Mouse (Mus musculus) liver, embryonic 12.5 days (tissue): ENCODE data around the gene Fam102a. TPM values are rescaled to one million over a fixed set of nuclear protein-coding genes. Genes with fewer than 3 reads are reported as not detected.
A peak's percentile ranks its signal among the peaks of the same experiment; 100 is the strongest.

ENCODE experiments used
- ATAC-seq: fragments of 200-750 bp; cut with Nextera tagmentation; 2 replicates; pipeline ENCODE4 v1.8.0; 2017; ENCODE audit warnings: moderate number of reproducible peaks, mild to moderate bottlenecking, moderate library complexity
- H3K27ac ChIP-seq: fragments of 300-500 bp; sonication (generic); 2 replicates; pipeline ENCODE4 v1.5.1; 2016; ENCODE audit warnings: mild to moderate bottlenecking
- H3K27me3 ChIP-seq: fragments of 300-500 bp; sonication (generic); replicated peaks from 2 replicates; pipeline ENCODE4 v1.6.1; 2016; ENCODE audit warnings: mild to moderate bottlenecking, moderate library complexity
- H3K36me3 ChIP-seq: fragments of 300-500 bp; sonication (generic); 2 replicates; pipeline ENCODE4 v1.6.1; 2016; ENCODE audit warnings: mild to moderate bottlenecking, moderate library complexity
- H3K4me1 ChIP-seq: fragments of 300-500 bp; sonication (generic); 2 replicates; pipeline ENCODE4 v1.6.1; 2016
- H3K4me2 ChIP-seq: fragments of 300-500 bp; sonication (generic); 2 replicates; pipeline ENCODE4 v1.6.1; 2016; ENCODE audit warnings: mild to moderate bottlenecking, moderate library complexity
- H3K4me3 ChIP-seq: fragments of 300-500 bp; sonication (generic); 2 replicates; pipeline ENCODE4 v1.5.1; 2016; ENCODE audit warnings: mild to moderate bottlenecking, moderate library complexity
- H3K9ac ChIP-seq: fragments of 300-500 bp; sonication (generic); 2 replicates; pipeline ENCODE4 v1.6.1; 2016; ENCODE audit warnings: mild to moderate bottlenecking, moderate library complexity
- H3K9me3 ChIP-seq: fragments of 300-500 bp; sonication (generic); replicated peaks from 2 replicates; pipeline ENCODE4 v1.6.1; 2016; ENCODE audit warnings: mild to moderate bottlenecking, moderate library complexity
- WGBS: fragments of 180-500 bp; shearing (Covaris S2); methylation state at CpG from one replicate; pipeline ENCODE4 v1.1.7; 2016; ENCODE audit not compliant: insufficient replicate concordance; 5-methylcytosine and 5-hydroxymethylcytosine counted together
- polyA plus RNA-seq: library from polyadenylated mRNA; unstranded; fragments of >200 nt; fragmentation: Nextera tagmentation; extraction: Ambion mirVana; gene quantifications from 2 replicates; pipeline ENCODE4 v1.2.1, GENCODE M21; 2016

The Fam102a gene
- polyA plus RNA-seq, 1 experiment from 2014 or later = 2.4 TPM

DNA sequence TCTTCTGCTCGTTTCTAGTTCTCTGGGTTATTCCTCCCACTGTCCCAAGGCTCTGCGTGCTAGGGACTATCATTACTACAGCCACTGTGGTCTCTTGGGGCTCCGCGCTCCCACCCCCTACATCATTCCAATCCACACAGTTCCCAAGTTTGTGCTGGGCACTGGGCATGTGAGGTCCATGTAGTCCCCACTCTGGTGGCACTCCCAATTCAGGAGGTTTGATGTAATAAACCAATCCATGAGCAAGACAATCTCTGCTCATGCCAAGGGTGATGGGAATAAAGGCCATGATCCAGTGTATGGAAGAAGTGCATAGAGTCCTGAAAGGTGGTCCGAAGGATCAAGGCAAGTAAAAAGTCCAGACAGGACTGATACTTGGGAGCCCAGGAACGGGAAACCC, 39.4 kb downstream of the Fam102a start, which contains the start of gene Pip5kl1:
Gene Pip5kl1 (plus strand): TSS at position 301 of the 400 bp plus-strand sequence.
- Histone ChIP-seq H3K9ac (peak within 1 kb of the TSS; percentile 36), H3K36me3 (peaks cover 18% of the 10 kb centered on the region), H3K27ac (no peak within 1 kb of the TSS), H3K27me3 (peaks cover 44% of the 10 kb centered on the region), H3K4me3 (peak within 1 kb of the TSS; percentile 43), H3K9me3 (no peaks in the 10 kb centered on the region), H3K4me2 (peak within 1 kb of the TSS; percentile 72), H3K4me1 (peaks cover 33% of the 10 kb centered on the region)
- WGBS = 71% methylated on average over 6 of the region's 6 CpGs
- ATAC-seq = no peak

DNA sequence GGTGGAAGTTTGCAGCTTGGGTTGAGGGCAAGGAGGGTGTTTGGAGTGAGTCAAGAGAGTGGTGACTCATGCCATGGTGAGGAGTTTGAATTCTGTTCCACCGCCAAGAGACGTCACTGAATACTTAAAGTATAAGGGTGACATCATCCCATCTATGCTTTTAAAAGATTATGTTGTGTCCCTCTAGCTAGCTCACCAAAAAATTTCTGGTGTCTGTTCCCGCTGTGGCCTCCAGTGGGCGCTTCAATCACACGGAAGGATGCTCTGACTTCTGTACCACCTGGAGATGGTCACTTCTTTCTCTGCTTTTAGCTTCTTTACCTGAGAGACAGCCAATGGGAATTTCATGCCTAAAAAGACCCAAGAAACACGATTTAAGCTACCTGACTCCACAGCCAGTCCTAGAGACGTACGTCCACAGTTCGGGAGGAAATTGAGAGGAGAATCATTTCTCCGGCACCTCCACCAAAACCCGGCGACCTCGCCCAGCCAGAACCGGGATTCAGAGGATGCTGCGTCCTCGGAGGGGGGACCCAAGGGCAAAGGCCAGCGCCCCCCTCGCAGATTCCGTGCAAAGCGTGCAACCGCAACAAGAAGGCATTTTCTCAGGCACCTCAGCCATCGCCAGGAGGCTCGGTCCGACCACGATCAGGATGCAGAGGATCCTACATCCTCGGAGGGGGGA, 39.9 kb downstream of the Fam102a start:
- Histone ChIP-seq H3K4me3 (peak overlapping the region; percentile 43), H3K4me1 (peaks cover 33% of the 10 kb centered on the region), H3K27me3 (peaks cover 50% of the 10 kb centered on the region), H3K36me3 (peaks cover 18% of the 10 kb centered on the region), H3K9ac (peak overlapping the region; percentile 36; the same call in 1 of the 2 replicates), H3K27ac (no peak overlapping the region), H3K4me2 (peak overlapping the region; percentile 72), H3K9me3 (no peaks in the 10 kb centered on the region)
- 6% methylated on average over 26 of the region's 26 CpGs for WGBS
- ATAC-seq = no peak

DNA sequence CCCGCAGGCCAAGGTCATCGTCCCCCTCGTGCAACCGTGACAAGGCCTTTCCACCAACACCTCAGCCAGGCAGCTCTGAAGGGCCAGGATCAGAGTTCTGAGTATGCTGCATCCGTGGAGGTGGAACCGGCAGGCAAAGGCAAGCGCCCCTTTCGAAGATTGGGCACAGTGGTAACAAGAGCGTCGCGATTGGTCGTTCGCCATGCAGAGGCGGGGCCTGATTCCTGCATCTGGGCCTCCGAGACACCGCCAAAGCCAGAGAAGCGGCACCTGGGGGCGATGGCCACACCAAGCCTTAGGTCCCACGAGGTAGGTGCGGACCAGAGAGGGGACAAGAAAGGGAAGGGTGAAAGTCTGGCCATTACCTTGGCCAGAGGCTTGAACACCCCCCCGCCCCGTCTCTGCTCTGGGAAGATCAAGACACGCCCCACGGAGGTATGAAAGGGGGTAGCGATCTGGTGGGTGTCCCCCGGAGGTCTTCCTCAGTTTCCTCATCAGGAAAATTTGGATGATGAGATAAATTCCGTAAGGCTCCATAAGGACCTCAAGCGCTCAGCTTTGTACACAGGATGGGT, 40.5 kb downstream of the Fam102a start, which contains the start of gene 9430097D07Rik:
Gene 9430097D07Rik (minus strand): TSS at position 99 of the 575 bp plus-strand sequence.
- peak within 1 kb of the TSS; percentile 36 for H3K9ac ChIP-seq
- peak within 1 kb of the TSS; percentile 72 for H3K4me2 ChIP-seq
- H3K4me3 ChIP-seq = peak within 1 kb of the TSS; percentile 43
- no peaks in the 10 kb centered on the region for H3K9me3 ChIP-seq
- H3K27ac ChIP-seq = no peak within 1 kb of the TSS
- H3K36me3 ChIP-seq = peaks cover 18% of the 10 kb centered on the region
- H3K4me1 ChIP-seq = peaks cover 33% of the 10 kb centered on the region
- 11% methylated on average over 28 of the region's 28 CpGs for WGBS
- ATAC-seq = peak; percentile 22; the same call in 1 of the 2 replicates
- H3K27me3 ChIP-seq = peaks cover 56% of the 10 kb centered on the region

DNA sequence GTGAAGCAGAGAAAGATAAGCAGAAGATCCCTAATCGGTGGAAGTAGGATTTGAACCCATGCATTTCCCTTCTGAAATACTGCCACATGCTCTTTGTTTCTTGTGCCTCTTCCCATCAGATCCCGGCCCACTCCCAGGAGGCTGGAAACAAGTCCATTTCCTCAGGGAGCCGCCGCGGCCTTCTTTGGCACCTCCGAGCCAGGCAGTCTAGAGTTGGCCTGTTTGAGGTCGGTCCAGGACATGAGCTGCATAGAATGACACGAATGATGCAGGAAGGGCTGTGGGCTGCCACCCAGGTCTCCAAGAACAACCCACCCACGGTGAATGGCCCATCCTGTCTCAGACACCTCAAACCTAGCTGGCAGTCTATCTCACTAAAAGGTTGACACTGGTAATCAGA, 41.4 kb downstream of the Fam102a start:
- Histone ChIP-seq H3K9me3 (no peaks in the 10 kb centered on the region), H3K9ac (no peak overlapping the region), H3K27me3 (peaks cover 61% of the 10 kb centered on the region), H3K4me3 (no peak overlapping the region), H3K36me3 (peaks cover 18% of the 10 kb centered on the region), H3K4me1 (peaks cover 29% of the 10 kb centered on the region), H3K4me2 (no peak overlapping the region), H3K27ac (no peak overlapping the region)
- ATAC-seq = no peak
- WGBS = 72% methylated on average over 9 of the region's 9 CpGs

DNA sequence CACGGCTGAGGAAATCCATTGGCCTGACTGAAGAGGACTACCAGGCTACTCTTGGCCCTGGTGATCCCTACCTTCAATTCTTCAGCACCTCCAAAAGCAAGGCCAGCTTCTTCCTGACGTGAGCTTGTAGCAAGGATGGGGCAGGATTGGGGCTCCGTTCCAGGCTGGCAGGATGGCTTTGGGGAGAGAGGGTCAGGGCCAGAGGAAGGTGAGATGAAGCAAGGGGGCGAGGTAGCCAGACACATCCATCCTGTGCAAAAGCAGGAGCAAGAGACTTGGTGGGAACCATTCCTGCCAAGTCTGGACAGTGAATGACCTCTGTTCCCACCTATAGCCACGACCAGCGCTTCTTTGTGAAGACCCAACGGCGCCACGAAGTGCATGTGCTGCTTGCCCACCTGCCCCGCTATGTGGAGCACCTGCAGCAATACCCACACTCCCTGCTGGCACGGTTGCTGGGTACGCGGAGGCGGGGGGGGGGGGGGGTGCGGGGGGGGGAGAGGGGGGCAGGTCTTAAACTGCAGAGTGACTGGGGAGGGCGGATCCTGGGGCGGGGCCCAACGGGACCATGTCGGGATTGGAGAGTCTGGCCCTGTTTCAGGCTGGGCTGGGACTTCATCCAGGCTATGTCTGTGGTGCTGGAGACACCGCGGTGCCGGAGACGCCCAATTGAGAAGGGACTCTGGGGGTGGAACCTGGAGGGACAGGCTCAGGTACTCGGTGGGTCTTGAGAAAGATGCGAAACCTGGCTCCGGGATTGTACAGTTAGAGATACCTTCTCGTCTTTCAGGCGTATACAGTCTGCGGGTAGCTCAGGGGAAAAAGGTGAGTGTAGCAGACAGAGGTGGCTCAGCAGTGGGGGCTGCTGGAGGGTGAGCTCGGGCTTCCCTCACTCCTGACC, 43.3 kb downstream of the Fam102a start:
- Histone ChIP-seq H3K9me3 (no peaks in the 10 kb centered on the region), H3K9ac (no peak overlapping the region), H3K27ac (no peak overlapping the region), H3K4me2 (no peak overlapping the region), H3K4me3 (no peak overlapping the region), H3K27me3 (peaks cover 67% of the 10 kb centered on the region), H3K4me1 (peaks cover 28% of the 10 kb centered on the region), H3K36me3 (peaks cover 3% of the 10 kb centered on the region; the same call in 1 of the 2 replicates)
- no peak for ATAC-seq
- 38% methylated on average over 25 of the region's 30 CpGs for WGBS

DNA sequence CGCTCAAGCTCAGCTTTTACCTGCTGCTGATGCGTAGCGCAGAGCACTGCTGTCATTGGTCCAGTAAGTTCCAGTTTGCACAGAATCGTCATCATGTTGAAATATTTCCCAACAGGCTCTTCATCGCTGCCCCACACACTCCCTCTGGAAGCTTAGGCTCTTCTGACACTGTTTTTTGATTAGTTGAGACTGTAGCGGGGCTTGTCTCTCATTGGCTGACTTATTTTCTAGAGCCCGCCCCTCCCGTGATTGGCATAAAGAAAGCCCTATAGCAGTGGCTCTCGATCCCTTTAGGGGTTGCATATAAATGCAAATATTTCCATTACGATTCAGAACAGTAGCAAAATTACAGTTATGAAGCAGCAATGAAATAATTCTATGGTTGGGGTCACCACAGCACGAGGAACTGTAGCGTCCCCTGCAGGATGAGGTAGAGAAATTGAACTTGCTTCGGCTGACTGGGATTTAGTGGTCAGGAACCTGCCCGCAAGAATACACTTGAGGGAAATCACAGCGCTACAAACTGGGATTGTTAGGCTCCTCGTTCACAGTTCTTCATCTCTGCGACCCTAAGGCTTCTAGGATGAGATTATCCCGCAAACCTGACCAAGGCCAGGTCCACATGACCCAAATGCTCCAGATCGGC, 46.4 kb downstream of the Fam102a start:
- WGBS = 36% methylated on average over 19 of the region's 19 CpGs
- 0 out of 2 replicates have a peak overlapping the region, but pooled peaks have one; percentile 12 for H3K4me3 ChIP-seq
- no peaks in the 10 kb centered on the region for H3K9me3 ChIP-seq
- peaks cover 52% of the 10 kb centered on the region for H3K27me3 ChIP-seq
- no peak for ATAC-seq
- H3K27ac ChIP-seq = no peak overlapping the region
- H3K4me2 ChIP-seq = peak overlapping the region; percentile 42
- peaks cover 26% of the 10 kb centered on the region for H3K4me1 ChIP-seq
- H3K36me3 ChIP-seq = no peaks in the 10 kb centered on the region
- no peak overlapping the region for H3K9ac ChIP-seq

DNA sequence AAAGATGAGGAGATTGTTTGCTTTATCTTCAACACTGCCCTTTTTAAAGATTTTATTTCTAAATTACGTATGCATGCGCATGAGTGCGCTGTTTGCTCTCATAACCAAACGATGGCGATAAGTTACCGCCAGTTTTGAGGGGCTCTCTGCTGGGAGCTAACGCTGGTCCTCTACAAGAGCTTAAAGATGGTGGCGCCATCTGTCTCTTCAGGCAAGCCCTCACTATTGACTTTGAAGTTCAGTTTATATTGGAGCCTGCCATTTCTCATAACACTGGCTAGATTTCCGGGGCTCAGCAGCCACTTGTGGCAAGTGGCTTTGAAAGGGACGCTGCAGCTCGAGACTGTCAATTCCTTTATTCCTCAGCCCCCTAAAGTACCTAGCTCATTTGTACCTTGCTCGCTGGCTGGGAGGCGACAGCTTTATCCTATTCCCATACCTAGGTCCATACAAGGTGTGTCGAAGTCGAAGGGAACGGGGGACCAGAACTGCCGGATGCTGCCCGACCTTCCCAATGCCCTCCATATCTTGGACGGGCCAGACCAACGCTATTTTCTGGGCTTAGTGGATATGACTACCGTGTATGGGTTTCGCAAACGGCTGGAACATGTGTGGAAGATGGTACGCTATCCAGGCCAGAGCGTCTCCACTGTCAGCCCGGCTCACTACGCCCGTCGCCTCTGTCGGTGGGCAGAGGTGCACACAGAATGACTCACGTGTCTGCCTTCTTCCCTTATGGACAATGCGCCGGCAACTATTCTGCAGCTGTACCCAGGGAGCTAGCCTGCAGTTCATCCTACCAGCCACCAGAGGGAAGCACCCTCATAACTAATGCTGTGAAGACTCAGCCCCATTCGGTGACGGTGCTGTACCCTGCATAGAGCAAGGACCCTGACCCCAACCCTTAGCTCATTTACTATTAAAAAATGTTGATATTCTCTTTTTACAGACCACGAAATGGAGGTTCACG, 48.0 kb downstream of the Fam102a start:
- peaks cover 40% of the 10 kb centered on the region for H3K4me1 ChIP-seq
- H3K27ac ChIP-seq = no peak overlapping the region
- H3K36me3 ChIP-seq = no peaks in the 10 kb centered on the region
- ATAC-seq = peak; percentile 71
- 10% methylated on average over 37 of the region's 37 CpGs for WGBS
- peak overlapping the region; percentile 42 for H3K4me3 ChIP-seq
- H3K27me3 ChIP-seq = peaks cover 37% of the 10 kb centered on the region
- peak overlapping the region; percentile 50; the same call in 1 of the 2 replicates for H3K9ac ChIP-seq
- peak overlapping the region; percentile 76 for H3K4me2 ChIP-seq
- H3K9me3 ChIP-seq = no peaks in the 10 kb centered on the region

DNA sequence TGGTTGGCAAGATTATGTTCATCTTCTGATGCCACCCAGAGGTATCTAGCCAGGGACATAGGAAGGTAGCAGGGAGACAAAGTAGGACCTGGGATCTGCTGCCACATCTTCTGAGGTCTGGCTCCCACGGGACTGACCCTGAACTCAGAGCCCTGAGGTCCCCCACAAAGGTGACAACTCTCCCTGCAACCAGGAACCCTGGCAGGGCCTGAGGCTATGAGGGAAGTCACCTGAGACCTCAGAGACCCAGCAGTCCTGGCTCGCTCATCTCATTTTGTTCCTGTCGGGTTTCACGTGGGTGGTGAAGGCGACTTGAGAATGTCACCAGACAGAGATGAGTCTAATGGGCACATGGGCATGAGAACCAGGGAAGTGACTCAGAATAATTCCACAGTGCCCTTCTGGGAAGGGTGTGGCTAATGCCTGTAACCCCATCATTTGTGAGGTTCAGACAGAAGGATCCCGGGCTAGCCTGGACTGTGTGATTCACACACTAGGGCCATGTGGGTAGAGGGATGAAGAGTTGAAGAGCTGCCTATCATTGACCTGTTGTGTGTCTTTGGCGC, 50.1 kb downstream of the Fam102a start:
- no peak overlapping the region for H3K9ac ChIP-seq
- no peak for ATAC-seq
- 71% methylated on average over 7 of the region's 7 CpGs for WGBS
- no peaks in the 10 kb centered on the region for H3K9me3 ChIP-seq
- no peak overlapping the region for H3K27ac ChIP-seq
- H3K4me1 ChIP-seq = peaks cover 57% of the 10 kb centered on the region
- H3K27me3 ChIP-seq = peaks cover 16% of the 10 kb centered on the region
- H3K4me3 ChIP-seq = no peak overlapping the region
- H3K4me2 ChIP-seq = no peak overlapping the region
- peaks cover 2% of the 10 kb centered on the region for H3K36me3 ChIP-seq

DNA sequence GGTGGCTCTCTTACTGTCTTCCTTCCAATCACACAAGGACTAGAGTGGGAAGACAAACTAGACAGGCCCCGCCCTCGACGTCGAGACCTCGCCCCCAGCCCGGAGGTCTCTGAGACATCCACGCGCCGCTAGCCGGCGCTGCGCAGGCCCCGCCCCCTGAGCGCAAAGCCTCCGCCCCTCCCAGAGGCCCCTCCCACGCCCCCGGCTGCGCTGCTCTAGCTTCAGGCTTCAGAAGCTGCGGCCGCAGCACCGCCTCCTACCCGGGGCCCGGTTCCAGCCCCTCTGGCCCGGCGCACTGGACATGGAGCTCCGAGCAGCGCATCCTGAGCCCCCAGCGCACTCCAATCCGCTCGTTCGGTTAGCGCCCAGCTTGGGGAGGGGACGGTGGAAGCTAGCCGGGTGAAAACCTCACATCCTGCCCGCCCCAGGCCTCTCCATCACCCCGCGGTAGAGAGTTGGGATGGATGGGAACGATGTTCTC, 51.8 kb downstream of the Fam102a start, which contains the start of gene St6galnac4:
Gene St6galnac4 (plus strand): TSS at position 225 of the 481 bp plus-strand sequence.
- H3K9me3 ChIP-seq = no peaks in the 10 kb centered on the region
- ATAC-seq = peak; percentile 83
- peak within 1 kb of the TSS; percentile 47; the same call in 1 of the 2 replicates for H3K27ac ChIP-seq
- peaks cover 8% of the 10 kb centered on the region for H3K36me3 ChIP-seq
- H3K4me3 ChIP-seq = peak within 1 kb of the TSS; percentile 69
- peak within 1 kb of the TSS; percentile 76 for H3K9ac ChIP-seq
- peaks cover 53% of the 10 kb centered on the region for H3K4me1 ChIP-seq
- WGBS = under 1% methylated on average over 38 of the region's 38 CpGs
- H3K4me2 ChIP-seq = peak within 1 kb of the TSS; percentile 94
- peaks cover 6% of the 10 kb centered on the region; the same call in 1 of the 2 replicates for H3K27me3 ChIP-seq

DNA sequence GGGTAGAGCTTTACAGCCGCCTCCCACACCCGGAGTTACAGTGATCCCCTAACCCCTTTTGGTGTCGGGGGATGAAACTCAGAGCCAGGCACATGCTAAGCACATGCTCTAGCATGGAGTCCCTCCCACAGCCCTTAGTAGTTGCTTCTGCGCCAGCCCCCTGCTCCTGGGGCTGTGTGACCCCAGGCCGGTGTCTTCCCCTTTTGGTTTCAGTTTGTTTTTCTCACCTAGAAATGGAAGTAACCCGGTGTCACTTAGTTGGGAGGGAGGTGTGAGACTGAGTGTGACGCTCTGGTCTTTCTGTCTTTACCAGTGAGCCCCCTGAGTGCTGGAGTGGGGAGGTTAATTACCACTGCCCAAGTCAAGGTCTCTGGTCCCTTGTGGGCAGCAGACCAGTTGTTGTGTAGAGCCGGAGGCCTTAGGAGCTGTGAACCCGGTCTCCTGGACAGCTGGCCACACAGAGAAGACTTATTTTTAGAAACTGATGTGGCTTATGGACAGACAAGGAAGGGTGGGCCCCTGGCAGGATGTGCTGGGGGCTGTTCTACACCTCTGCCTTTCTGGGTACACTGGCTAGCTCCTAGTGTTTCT, 52.7 kb downstream of the Fam102a start:
- Histone ChIP-seq H3K4me3 (peak overlapping the region; percentile 69), H3K36me3 (peaks cover 12% of the 10 kb centered on the region), H3K9ac (peak overlapping the region; percentile 76), H3K9me3 (no peaks in the 10 kb centered on the region), H3K27me3 (0 out of 2 replicates have a peak, but pooled peaks cover 6% of the 10 kb centered on the region), H3K4me2 (peak overlapping the region; percentile 94), H3K4me1 (peaks cover 52% of the 10 kb centered on the region), H3K27ac (peak overlapping the region; percentile 47; the same call in 1 of the 2 replicates)
- ATAC-seq = no peak; the same call in 1 of the 2 replicates
- 3% methylated on average over 9 of the region's 9 CpGs for WGBS
